Mouse (Mus musculus): ENCODE data around the gene Mrpl2.

The Mrpl2 gene

GRCm38 (mm10) chr17:46645561-46646321 lies at the start of gene Mrpl2, which contains the start of gene Klc4:
TSS of gene Mrpl2 (plus strand) at chr17:46646229.
TSS of gene Klc4 (minus strand) at chr17:46646022.
- peak; percentile 95 to 98 for DNase-seq (ENCODE audit: low read depth in 1 of 2, low spot score in 2 of 2)

DNA sequence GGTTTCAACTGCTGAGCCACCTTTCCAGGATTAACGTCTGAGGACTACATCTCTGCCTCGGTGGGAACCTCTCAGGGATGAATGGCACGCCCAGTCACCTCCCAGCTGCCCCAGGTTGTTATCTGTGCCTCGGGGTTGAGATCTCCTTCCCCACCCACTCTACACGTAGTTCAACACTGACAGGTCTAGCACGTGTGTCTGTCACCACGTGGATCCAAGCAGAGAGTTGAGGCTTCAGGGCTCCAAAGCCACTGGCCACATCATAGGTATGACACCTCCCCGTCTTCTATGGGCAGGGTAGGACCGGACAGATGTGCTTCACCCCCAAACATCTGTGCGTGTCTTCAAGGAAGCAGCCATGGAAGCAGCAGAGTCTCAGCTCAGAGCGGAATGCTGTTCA lies 48.1 kb upstream of the Mrpl2 start:
- DNase-seq (ENCODE audit: low read depth in 1 of 2, low spot score in 2 of 2): no peak

GRCm38 (mm10) chr17:46598963-46599362 lies 47.1 kb upstream of the Mrpl2 start:
- no peak for DNase-seq (ENCODE audit: low read depth in 1 of 2, low spot score in 2 of 2)

DNA sequence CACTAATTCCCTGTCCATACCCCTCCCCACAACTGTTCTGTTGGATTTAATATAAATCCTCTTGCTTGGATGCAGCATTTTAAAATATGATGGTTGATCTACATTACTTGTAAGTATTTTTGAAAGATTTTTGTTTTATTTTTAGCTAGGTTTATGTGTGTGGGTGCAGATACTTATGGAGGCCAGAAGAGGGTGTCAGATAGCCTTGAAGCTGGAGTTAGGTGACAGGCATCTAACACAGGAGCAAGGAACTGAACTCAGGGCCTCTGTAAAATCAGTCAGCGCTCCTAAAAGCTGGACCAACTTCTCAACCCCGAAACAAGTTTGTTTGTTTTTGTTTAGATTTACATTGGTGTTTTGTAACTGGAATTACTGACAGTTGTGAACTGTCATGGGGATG lies 45.5 kb upstream of the Mrpl2 start:
- no peak for DNase-seq (ENCODE audit: low read depth in 1 of 2, low spot score in 2 of 2)

DNA sequence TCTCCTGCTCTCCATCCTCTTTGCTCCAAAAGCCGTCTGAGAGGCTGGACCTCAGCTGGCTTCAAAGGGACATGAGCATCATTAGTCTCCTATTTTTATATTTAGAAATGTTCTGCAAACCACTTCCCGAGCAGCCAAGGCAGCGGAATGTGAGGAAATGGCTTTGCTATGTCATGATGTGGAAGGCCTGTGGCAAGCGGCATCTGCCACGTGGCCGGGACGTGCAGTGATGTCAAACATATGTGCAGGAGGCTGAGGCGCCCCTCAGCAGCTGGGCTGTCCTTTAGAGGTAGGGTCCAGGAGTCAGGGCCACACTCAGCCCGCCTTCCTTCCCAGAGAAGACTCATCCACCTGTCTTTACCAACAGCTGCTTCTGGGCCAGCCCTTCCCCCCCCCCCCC lies 43.8 kb upstream of the Mrpl2 start:
- DNase-seq (ENCODE audit: low read depth in 1 of 2, low spot score in 2 of 2): no peak

- no peak for DNase-seq (ENCODE audit: low read depth in 1 of 2, low spot score in 2 of 2)
These were observed 42.8 kb upstream of the Mrpl2 start for GRCm38 (mm10) chr17:46603229-46603628.

DNA sequence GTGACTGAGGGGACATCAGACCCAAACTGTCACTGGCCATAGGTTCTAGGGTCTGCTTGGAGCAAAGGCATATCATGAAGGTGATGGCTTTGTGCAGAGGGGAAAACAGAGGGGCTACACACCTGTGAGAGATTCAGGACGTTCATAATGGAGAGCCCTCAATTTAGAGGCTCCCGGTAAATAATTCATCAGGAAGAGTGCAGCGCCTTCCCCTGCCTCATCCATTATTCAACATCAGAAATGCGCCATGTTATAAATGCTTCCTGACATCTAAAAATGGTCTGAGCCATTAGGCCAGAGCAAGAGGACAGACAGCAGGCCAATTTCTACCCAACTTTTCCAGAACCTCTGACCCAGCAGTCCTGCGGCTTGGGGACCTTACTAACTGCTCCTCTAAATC lies 40.9 kb upstream of the Mrpl2 start:
- no peak for DNase-seq (ENCODE audit: low read depth in 1 of 2, low spot score in 2 of 2)

- no peak for DNase-seq (ENCODE audit: low read depth in 1 of 2, low spot score in 2 of 2)
These were observed 40.0 kb upstream of the Mrpl2 start for GRCm38 (mm10) chr17:46605987-46606386.

DNA sequence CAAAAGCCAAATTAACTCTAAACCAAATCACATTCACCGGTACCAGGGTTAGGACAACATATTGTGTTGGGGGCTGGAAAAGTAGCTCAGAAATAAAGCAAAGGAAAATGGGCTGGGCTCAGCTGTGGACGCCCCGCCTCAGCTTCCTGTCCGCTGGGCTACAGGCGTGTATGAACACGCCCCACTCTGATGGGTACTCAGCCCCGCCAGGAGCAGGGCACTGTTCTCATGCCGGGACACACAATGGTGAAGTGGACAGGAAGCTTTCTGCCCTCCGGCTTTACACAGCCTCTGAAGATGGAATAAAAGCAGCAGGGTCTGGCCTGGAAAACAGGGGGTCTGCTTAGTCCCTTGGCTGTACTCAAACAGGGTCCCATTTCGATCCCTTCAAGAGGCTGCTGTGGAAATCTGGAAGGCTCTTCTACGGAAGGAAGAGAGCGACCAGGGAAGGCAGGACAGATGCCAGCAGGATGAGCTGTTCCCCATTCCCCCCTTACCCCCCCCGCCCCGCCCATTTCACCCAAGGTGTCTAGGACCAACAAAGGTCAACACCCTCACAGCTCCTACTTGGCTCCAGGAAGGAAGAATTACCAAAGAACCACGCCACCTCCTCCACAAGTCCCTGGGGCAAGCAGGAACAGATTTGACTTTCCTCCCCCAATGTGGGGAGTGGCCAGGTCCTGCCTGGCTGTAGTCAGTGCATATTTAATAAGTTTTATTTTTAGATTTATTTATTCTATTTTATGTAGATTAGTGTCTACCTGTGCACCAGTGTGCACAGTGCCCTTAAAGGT lies 36.1 kb upstream of the Mrpl2 start:
- no peak for DNase-seq (ENCODE audit: low read depth in 1 of 2, low spot score in 2 of 2)

DNA sequence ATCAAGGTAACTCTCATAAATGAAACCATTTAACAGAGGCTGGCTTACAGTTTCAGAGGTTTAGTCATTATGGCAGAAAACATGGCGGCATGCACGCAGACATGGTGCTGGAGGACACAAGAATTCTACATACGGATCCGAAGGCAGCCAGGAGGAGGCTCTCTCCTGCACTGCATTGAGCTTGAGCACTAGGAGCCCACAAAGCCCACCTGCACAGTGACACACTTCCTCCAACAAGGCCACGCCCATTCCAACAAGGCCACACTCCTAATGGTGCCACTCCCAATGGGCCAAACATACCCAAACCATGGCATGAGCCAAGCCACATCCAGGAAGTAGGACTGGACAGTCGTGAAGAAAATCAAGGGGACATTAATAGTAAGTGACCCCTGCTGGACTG lies 34.7 kb upstream of the Mrpl2 start:
- no peak for DNase-seq (ENCODE audit: low read depth in 1 of 2, low spot score in 2 of 2)

DNA sequence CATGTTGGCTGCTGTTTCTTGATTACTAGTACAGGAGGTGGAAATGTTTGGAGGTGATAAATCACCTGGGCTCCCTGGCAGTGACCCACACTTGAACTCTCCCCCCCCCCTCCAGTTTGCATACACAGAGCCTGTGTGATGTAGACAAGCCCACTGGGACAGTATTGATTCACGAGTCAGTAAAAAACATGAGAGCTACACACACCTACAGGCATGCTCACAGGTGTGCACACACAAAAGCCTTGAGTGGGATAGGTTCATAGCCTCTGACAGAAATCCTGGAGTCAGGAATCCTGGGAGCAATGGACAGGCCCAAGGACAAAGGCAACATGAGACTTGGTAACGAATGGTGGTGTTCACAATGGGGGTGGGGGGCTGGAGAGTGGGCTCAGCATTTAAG lies 33.8 kb upstream of the Mrpl2 start:
- DNase-seq (ENCODE audit: low read depth in 1 of 2, low spot score in 2 of 2): no peak

GRCm38 (mm10) chr17:46612820-46613219 lies 33.2 kb upstream of the Mrpl2 start:
- no peak for DNase-seq (ENCODE audit: low read depth in 1 of 2, low spot score in 2 of 2)

DNA sequence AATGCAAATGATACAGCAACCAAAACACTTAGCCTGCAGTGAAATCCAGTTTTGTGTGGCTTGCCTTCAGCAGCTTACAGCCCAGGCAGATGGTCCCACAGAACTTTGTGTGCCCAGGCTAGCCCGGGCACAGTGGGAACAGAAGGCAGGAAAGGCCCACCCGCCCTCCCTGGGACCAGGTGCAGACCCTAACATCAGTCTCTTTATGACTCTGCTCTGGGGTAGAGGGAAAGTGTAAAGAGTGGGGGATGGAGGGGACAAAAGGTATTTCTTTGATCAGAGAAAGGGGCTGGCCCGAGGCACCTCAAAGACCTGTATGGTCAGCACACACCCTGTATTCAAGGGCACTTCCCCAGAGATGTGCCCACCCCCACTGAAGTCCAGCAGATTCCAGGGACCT lies 32.8 kb upstream of the Mrpl2 start:
- no peak for DNase-seq (ENCODE audit: low read depth in 1 of 2, low spot score in 2 of 2)

- no peak for DNase-seq (ENCODE audit: low read depth in 1 of 2, low spot score in 2 of 2)
These were observed 28.2 kb upstream of the Mrpl2 start for GRCm38 (mm10) chr17:46617799-46618198.

DNA sequence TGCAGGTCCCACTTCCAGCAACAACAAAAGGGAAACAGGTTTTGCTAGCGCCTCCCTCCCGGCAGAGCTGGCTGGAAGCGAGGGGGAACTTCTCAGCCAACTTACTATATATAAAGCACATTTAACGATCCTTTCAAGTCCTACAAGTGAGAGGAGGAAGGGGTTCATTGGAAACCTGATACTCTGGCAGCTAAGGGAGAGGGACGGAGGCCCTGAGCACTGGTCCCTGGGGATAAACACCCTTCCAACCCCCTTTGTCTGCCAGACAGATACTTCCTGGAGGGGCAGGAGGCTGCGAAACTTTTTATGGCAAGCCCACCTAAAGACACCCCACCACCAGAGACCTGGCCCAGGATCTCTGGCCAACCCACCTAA lies 27.6 kb upstream of the Mrpl2 start:
- no peak for DNase-seq (ENCODE audit: low read depth in 1 of 2, low spot score in 2 of 2)

DNA sequence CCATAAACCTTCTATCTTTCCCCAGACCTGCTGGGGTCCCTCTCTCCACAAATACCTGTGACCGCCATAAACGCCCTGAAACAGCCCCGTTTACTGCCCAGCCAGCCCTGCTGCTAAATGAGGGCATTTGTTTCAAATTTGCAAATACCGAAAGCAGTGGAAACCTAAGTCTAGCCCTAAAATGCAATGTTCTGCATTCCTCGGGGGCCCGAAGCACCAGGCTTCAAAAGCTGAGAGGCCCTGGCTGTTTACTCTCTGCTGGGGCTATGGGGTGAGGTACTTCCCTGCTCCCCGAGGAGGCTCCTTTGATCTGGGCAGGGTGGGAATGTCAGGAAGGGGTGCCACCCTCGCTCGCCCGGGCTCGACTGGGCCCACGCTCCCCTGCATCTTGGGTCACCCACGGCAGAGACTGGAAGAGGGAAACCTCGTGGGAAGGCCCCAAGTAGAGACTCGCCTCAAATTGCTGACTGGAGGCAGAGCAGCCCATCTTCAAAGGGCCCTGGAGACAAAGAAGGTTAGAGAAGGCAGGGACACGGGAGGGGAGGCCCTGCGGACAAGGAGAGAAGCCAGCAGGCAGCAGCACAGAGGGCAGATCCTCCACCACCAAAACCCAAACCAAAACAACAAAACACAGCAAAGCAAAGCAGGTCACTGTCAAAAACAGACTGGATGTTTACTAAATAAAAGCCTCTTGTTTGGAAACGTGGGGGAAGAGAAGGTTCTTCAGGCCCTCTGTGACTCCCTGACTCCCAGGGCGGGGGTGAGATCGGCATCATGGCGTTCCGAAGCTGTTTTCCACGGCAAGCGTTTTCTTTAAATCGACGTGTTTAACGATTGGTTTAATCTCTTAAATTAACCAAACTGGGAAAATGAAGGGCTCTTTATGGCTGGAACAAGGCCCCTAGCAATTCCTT lies 27.0 kb upstream of the Mrpl2 start:
- no peak for DNase-seq (ENCODE audit: low read depth in 1 of 2, low spot score in 2 of 2)

GRCm38 (mm10) chr17:46619683-46620357 lies 26.2 kb upstream of the Mrpl2 start:
- no peak for DNase-seq (ENCODE audit: low read depth in 1 of 2, low spot score in 2 of 2)

GRCm38 (mm10) chr17:46621324-46621723 lies 24.7 kb upstream of the Mrpl2 start:
- DNase-seq (ENCODE audit: low read depth in 1 of 2, low spot score in 2 of 2): no peak

GRCm38 (mm10) chr17:46622269-46622668 lies 23.8 kb upstream of the Mrpl2 start:
- no peak for DNase-seq (ENCODE audit: low read depth in 1 of 2, low spot score in 2 of 2)

DNA sequence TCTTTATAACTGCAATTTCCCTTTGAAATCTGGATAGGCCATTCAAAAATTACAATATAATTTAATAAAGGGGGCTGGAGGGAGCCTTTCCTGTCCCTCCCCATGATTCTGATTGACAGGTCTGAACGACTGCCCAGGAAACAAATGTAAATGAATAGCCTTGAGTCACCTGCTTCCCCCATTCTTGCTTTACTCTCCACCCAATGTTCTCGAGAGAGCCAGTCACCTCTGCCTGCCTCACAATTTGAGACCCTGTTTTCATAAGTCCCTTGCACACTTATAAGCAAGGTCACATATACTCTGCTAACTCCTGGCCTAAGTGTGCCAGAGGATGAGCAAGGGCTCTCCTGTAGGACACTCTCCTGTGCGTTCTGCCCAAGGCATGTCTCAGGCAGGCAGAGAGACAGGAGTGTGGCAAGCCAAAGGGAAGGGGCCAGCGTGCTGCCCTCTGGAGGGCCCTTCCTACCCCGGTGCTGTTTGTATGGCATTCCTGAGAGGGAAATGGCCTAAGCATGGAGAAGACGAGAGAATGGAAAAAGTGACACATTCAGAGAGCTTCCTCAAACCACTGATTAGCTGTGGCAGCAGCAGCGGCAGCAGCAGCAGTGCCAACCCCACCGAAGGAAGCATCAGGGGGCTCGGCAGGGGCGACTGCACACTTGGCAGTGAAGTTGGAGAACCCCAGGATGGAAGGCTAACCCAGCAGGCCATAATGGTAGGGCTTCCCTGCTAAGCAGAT lies 22.0 kb upstream of the Mrpl2 start:
- no peak for DNase-seq (ENCODE audit: low read depth in 1 of 2, low spot score in 2 of 2)

Measured in monocyte, adult 2 months (primary cell).